Mouse (Mus musculus) olfactory bulb, adult 2 months (tissue): ENCODE results near the gene Gm16181.

Experiments used
- CTCF ChIP-seq: fragments of 200-500 bp; IDR thresholded peaks from 2 replicates; pipeline ENCODE4 v1.5.1; 2012; ENCODE audit warnings: low read depth, mild to moderate bottlenecking, low read length, moderate library complexity; ENCODE audit not compliant: insufficient read depth
- POLR2A ChIP-seq: fragments of 200-500 bp; IDR thresholded peaks from 2 replicates; pipeline ENCODE4 v1.6.1; 2012; ENCODE audit warnings: mild to moderate bottlenecking, low read depth, low read length, moderate library complexity; ENCODE audit not compliant: insufficient read depth

- TF ChIP-seq CTCF (peak; percentile 45; the same call in 1 of the 2 replicates), POLR2A (no peak)
Observed at GRCm38 (mm10) chr17:35254241-35255098, 33.8 kb downstream of the Gm16181 start.
